Mouse (Mus musculus): ENCODE measurements around the gene Ccl25. TPM values are rescaled to one million over a fixed set of nuclear protein-coding genes. Genes with fewer than 3 reads are reported as not detected.

Ccl25 gene
- polyA plus RNA-seq, 1 experiment from 2014 or later: 17.5 TPM

DNA sequence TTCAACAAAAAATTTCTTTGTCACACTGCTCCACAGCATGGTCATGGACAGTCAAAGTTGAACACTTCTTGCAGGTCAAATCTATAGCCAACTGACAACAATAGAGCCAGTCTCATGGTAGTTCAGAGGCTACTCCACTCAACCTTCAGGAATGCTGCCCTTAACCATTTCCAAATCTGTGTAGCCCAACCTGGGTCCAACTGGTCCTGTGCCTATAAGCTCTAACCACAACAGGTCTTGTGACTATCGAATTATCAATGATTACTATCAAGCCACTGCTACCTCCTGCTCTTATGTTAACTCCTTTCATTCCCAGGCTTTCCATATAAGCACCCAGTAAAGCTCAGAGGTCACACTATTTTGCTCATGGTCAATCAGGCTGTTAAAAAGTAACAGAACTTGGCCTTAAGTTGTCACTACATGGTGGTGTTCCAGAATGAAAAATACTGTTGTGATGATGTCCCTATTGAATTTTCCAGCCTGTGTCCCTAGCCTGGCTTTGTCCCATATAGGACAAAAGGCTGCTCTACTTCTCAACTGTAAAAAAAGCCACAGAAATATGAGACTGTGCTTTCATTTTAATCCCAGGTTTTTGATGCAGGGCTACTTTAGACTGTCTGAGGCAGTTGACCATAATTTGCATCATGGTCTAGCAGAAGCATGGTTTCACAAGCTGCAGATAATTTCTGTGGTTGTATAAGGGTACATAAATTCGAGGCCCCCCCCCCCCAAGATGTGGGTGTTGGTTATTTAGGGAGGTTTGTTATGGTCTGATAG lies 6.0 kb upstream of the Ccl25 start:
- Histone ChIP-seq H3K27me3 (no peaks in the 10 kb centered on the region), H3K4me3 (no peak overlapping the region), H3K4me2 (no peak overlapping the region), H3K36me3 (peaks cover 13% of the 10 kb centered on the region; the same call in 1 of the 2 replicates), H3K27ac (replicated peaks) (no peak overlapping the region), H3K9ac (no peak overlapping the region), H3K4me1 (replicated peaks) (peaks cover 46% of the 10 kb centered on the region), H3K9me3 (no peaks in the 10 kb centered on the region)
- ATAC-seq (ENCODE audit: low FRiP score, low read depth): no peak
- WGBS: 100% methylated on average over 2 of the region's 2 CpGs

DNA sequence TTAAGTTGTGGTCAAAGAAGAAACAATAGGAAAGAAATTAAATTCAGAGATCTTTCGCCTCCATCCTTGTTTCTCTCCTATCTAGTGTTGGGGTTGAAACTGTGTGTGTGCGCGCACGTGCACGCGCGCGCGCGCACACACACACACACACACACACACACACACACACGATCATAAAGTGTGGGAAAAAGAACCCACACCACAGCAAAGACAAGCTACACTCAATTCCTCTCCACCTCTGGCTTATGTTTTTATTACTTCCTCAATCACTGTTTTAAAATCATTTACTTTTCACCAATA lies 5.5 kb upstream of the Ccl25 start:
- Histone ChIP-seq H3K36me3 (peaks cover 13% of the 10 kb centered on the region; the same call in 1 of the 2 replicates), H3K9ac (no peak overlapping the region), H3K4me2 (no peak overlapping the region), H3K4me1 (replicated peaks) (peaks cover 48% of the 10 kb centered on the region), H3K9me3 (no peaks in the 10 kb centered on the region), H3K27me3 (no peaks in the 10 kb centered on the region), H3K4me3 (no peak overlapping the region), H3K27ac (replicated peaks) (no peak overlapping the region)
- no peak for ATAC-seq (ENCODE audit: low FRiP score, low read depth)
- WGBS: 96% methylated on average over 11 of the region's 11 CpGs

DNA sequence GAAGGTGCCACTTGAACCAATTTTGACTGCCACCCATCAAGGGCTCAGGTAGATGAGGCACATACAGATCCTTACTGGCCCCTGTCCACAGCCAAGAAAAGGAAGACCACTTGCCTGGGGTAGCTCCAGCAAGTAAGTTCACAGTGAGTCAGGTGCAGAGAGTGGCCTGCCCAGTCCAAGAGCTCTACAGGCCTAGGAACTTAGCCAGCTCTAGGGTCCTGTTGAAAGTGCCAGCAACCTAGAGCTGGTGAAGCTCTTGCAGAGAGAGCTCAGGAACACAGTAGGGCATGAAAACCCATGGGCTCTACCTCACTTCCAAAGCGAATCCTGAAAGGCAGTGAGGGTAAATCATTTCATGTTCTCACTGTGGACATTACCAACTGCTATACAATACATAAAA lies 4.6 kb upstream of the Ccl25 start:
- Histone ChIP-seq H3K9ac (no peak overlapping the region), H3K4me3 (no peak overlapping the region), H3K27ac (replicated peaks) (no peak overlapping the region), H3K4me2 (no peak overlapping the region), H3K27me3 (no peaks in the 10 kb centered on the region), H3K4me1 (replicated peaks) (peaks cover 48% of the 10 kb centered on the region), H3K36me3 (peaks cover 13% of the 10 kb centered on the region; the same call in 1 of the 2 replicates), H3K9me3 (no peaks in the 10 kb centered on the region)
- no peak for ATAC-seq (ENCODE audit: low FRiP score, low read depth)
- WGBS: 79% methylated on average over 1 of the region's 1 CpGs

DNA sequence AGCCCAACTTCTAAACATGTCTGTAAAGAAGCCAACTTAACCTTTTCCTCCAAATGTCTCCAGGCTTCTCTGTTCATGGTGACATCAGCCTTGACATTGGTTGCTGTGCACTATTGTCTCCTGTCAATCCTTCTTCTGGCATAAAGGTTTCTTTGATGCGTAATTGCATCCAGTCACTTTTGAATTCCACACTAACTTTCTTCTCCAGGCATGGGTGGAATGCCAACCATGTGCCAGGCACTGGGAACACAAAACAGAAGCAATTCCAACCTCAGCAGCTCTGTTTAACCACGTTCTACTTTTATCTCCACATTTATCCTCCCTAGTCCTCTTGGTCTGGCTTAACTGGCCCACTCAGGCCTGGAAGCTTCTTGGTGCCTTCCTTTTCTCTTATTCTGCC lies 4.0 kb upstream of the Ccl25 start:
- Histone ChIP-seq H3K4me1 (replicated peaks) (peaks cover 54% of the 10 kb centered on the region), H3K4me3 (no peak overlapping the region), H3K27ac (replicated peaks) (no peak overlapping the region), H3K4me2 (no peak overlapping the region), H3K36me3 (peaks cover 13% of the 10 kb centered on the region; the same call in 1 of the 2 replicates), H3K9me3 (no peaks in the 10 kb centered on the region), H3K9ac (no peak overlapping the region), H3K27me3 (no peaks in the 10 kb centered on the region)
- no peak for ATAC-seq (ENCODE audit: low FRiP score, low read depth)
- WGBS: 78% methylated on average over 2 of the region's 2 CpGs

DNA sequence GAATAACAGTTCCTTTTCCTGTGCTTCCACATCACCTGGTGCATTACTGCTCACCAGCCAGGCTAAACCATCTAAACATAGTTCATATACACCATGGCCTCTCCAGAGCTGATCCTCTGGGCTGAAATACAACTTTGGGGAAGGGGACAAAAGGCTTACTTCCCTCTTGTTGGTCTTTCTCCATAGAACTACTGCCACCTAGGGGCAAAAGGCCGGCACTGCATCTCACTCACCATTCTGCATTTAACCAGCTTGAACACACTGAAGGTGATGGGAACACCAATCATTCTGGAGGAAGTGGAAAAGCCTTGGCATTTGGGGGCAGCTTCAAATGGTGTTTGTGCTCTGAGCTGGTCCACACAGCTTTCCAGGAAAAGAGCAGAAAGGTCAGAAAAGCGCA lies 2.5 kb upstream of the Ccl25 start:
- Histone ChIP-seq H3K27me3 (no peaks in the 10 kb centered on the region), H3K4me3 (0 out of 2 replicates have a peak overlapping the region, but pooled peaks have one; percentile 59), H3K27ac (replicated peaks) (no peak overlapping the region), H3K36me3 (peaks cover 13% of the 10 kb centered on the region; the same call in 1 of the 2 replicates), H3K9me3 (no peaks in the 10 kb centered on the region), H3K9ac (no peak overlapping the region), H3K4me1 (replicated peaks) (peaks cover 65% of the 10 kb centered on the region), H3K4me2 (peak overlapping the region; percentile 85; the same call in 1 of the 2 replicates)
- WGBS: 30% methylated on average over 2 of the region's 2 CpGs
- no peak for ATAC-seq (ENCODE audit: low FRiP score, low read depth)

DNA sequence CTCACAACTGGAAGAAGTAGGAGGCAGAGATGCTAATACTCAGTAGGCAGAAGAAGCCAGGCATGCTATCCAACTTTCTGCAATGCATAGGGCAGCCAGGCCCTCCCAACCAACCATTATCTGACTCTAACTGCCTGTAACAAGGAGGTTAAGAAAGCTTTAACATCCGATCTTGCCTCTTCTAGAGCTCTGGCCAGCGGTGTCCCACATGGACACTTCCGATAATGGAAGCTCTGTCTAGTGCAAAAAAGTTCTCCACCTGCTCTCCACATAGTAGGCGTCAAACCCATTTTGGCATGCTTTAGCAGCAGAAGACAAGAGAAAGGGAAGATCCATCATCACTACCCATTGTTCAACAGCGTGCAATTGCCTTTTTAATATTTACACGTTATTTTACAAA lies 1.1 kb upstream of the Ccl25 start:
- peak overlapping the region; percentile 59 for H3K4me3 ChIP-seq
- H3K36me3 ChIP-seq: peaks cover 24% of the 10 kb centered on the region
- 5% methylated on average over 6 of the region's 6 CpGs for WGBS
- no peaks in the 10 kb centered on the region for H3K27me3 ChIP-seq
- no peaks in the 10 kb centered on the region for H3K9me3 ChIP-seq
- H3K27ac ChIP-seq (replicated peaks): peak overlapping the region; percentile 92; the same call in 1 of the 2 replicates
- peaks cover 61% of the 10 kb centered on the region for H3K4me1 ChIP-seq (replicated peaks)
- no peak for ATAC-seq (ENCODE audit: low FRiP score, low read depth)
- peak overlapping the region; percentile 79 for H3K9ac ChIP-seq
- H3K4me2 ChIP-seq: peak overlapping the region; percentile 85

DNA sequence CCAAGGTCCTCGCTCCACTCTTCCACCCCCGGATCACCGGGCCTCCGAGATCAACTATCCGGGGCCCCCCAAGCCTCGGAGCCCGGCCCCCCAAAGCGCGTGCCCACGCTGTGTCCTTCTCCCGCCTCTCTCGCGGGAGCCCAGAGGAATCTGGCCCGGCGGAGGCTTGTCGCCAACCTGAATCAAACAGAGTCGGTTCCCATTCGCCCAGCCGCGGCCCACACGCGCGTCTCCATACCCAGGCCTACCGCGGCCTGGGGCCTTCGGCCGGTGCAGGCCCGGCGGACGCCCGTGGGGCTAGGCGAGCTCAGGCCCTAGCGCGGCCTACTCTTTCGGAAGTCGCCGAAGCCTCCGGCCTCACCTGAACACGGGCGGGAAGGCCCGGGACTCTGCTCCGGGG lies 485 bp upstream of the Ccl25 start:
- peak; percentile 69 for ATAC-seq (ENCODE audit: low FRiP score, low read depth)
- H3K27me3 ChIP-seq: no peaks in the 10 kb centered on the region
- H3K4me2 ChIP-seq: peak overlapping the region; percentile 85
- H3K9ac ChIP-seq: peak overlapping the region; percentile 79
- peak overlapping the region; percentile 59 for H3K4me3 ChIP-seq
- H3K4me1 ChIP-seq (replicated peaks): peaks cover 56% of the 10 kb centered on the region
- WGBS: under 1% methylated on average over 42 of the region's 42 CpGs
- peak overlapping the region; percentile 92 for H3K27ac ChIP-seq (replicated peaks)
- peaks cover 31% of the 10 kb centered on the region for H3K36me3 ChIP-seq
- no peaks in the 10 kb centered on the region for H3K9me3 ChIP-seq

DNA sequence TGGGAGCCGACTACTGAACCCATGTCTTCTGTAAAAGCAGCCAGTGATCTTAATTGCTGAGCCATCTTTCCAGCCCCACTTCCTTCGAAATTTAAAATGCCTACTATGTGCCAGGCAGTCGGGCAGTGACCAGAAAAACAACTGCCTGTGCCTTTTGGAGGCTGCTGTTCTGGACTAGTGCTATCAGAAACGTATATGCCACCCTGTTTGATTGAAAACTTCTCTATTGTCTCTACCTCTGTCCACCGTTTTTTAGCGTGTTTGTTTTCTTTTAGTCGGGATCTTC lies 684 bp downstream of the Ccl25 start:
- 46% methylated on average over 7 of the region's 7 CpGs for WGBS
- ATAC-seq (ENCODE audit: low FRiP score, low read depth): no peak
- H3K27ac ChIP-seq (replicated peaks): peak overlapping the region; percentile 92

DNA sequence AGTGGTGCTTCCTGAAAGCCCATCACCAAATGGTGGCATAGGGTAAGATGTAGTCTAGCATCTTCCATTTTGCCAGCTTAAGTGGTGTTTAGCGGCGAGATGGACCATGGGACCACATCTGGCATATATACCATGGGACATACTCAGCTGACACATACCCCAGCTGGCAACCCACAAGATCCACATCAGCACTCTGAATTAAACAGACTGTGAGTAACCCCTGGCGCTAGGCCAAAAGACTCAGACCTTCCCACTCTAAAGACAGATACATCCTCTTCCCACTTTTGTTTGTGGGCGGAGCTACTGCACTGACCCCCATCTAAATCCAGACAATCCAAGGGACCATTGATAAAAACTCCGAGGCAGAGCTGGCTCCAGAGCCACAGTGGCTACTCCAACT lies 4.0 kb downstream of the Ccl25 start:
- Histone ChIP-seq H3K4me2 (no peak overlapping the region), H3K36me3 (peaks cover 60% of the 10 kb centered on the region), H3K4me1 (replicated peaks) (peaks cover 19% of the 10 kb centered on the region), H3K27me3 (no peaks in the 10 kb centered on the region), H3K4me3 (no peak overlapping the region), H3K9me3 (no peaks in the 10 kb centered on the region), H3K9ac (no peak overlapping the region), H3K27ac (replicated peaks) (no peak overlapping the region)
- no peak for ATAC-seq (ENCODE audit: low FRiP score, low read depth)
- 92% methylated on average over 5 of the region's 5 CpGs for WGBS

More for the DNA sequence above, 684 bp downstream of the Ccl25 start:
- H3K27me3 ChIP-seq: no peaks in the 10 kb centered on the region
- H3K9ac ChIP-seq: peak overlapping the region; percentile 65
- H3K36me3 ChIP-seq: peaks cover 36% of the 10 kb centered on the region
- H3K4me2 ChIP-seq: peak overlapping the region; percentile 75
- no peaks in the 10 kb centered on the region for H3K9me3 ChIP-seq
- H3K4me1 ChIP-seq (replicated peaks): peaks cover 49% of the 10 kb centered on the region
- peak overlapping the region; percentile 59 for H3K4me3 ChIP-seq

DNA sequence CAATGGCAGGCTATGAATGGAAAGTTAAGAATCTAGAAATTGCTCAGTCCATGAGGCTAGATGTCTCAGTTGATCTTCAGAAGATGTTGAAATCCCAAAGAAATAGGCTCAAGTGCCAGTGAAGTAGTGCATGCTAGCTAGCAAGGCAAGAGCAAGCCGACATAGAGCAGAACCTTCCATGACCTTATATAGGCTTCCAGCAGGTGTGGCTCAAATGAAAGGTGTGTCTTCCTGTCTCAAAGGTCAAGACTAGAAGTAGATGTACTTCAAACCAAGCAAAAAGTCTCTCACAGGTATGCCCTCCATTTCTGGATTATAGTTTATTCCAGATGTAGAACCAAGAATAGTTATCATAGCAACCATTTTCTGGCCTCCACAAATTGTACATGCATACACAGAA lies 9.0 kb downstream of the Ccl25 start:
- Histone ChIP-seq H3K27ac (replicated peaks) (no peak overlapping the region), H3K4me3 (no peak overlapping the region), H3K9ac (no peak overlapping the region), H3K4me1 (replicated peaks) (no peaks in the 10 kb centered on the region), H3K27me3 (no peaks in the 10 kb centered on the region), H3K9me3 (no peaks in the 10 kb centered on the region), H3K36me3 (peaks cover 75% of the 10 kb centered on the region), H3K4me2 (no peak overlapping the region)
- no peak for ATAC-seq (ENCODE audit: low FRiP score, low read depth)
- WGBS: 100% methylated on average over 1 of the region's 1 CpGs

DNA sequence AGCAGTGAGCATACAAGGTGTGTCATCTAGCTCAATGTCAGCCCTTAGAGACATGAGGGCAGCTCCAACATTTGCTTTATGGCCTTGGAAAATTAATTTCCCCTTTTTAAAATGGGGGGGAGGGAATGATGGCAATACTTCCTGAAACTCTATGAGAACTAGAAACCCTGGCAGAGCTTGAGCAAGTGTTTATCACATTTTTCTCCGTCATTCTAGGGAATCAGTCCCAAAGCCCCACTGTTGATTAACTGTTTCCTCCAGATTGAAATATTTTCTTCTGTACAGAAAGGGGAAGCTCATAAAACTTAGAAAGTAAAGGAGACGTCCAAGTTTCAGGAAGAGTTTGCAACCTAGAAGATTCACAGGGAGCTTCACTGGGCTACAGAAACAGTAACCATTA lies 10.7 kb downstream of the Ccl25 start:
- no peak overlapping the region for H3K9ac ChIP-seq
- 92% methylated on average over 2 of the region's 2 CpGs for WGBS
- H3K36me3 ChIP-seq: peaks cover 60% of the 10 kb centered on the region
- H3K4me3 ChIP-seq: no peak overlapping the region
- H3K4me1 ChIP-seq (replicated peaks): no peaks in the 10 kb centered on the region
- no peak for ATAC-seq (ENCODE audit: low FRiP score, low read depth)
- no peak overlapping the region for H3K4me2 ChIP-seq
- H3K27me3 ChIP-seq: no peaks in the 10 kb centered on the region
- H3K9me3 ChIP-seq: no peaks in the 10 kb centered on the region
- H3K27ac ChIP-seq (replicated peaks): no peak overlapping the region

DNA sequence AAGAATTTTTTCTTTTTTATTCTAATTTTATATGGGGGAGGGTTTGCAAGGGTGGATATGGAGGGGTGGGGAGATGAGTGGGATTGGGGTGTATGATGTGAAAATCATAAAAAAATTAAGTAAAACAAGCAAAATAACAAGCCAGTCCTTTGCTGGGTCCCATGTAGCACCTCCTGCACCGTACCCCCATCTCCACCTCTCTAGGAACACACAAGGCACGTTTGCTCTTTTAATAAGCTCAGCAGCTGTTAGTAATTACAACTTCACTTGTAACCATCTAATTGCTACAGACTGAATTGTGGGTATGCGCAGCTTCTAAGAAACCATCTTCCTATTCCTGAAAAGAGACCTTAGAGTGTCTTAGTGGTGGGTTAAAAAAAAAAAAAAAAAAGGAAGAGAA lies 15.2 kb downstream of the Ccl25 start:
- H3K27ac ChIP-seq (replicated peaks): no peak overlapping the region
- no peaks in the 10 kb centered on the region for H3K27me3 ChIP-seq
- ATAC-seq (ENCODE audit: low FRiP score, low read depth): no peak
- peaks cover 20% of the 10 kb centered on the region for H3K36me3 ChIP-seq
- no peak overlapping the region for H3K4me2 ChIP-seq
- no peaks in the 10 kb centered on the region for H3K4me1 ChIP-seq (replicated peaks)
- no peak overlapping the region for H3K4me3 ChIP-seq
- no peak overlapping the region for H3K9ac ChIP-seq
- H3K9me3 ChIP-seq: no peaks in the 10 kb centered on the region
- 90% methylated on average over 3 of the region's 3 CpGs for WGBS

DNA sequence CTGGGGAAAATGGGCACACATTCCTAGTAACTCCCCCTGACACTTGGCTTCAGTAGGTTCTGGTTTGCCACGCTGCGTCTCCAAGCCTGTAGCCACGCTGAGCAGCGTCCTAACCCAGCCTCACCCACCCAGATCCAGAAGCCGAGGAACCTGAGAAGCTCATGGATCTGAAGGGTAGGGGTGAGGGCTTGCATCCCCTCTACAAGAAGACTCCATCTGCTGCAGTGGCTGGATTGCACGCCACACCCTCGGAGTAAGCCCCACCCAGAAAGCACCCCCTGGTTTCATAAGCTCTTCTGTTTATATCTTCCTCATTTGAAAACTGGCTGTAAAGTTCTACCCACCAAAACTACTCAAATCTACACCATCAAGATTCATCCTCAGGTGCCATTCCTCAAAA lies 22.7 kb downstream of the Ccl25 start:
- H3K36me3 ChIP-seq: no peaks in the 10 kb centered on the region
- WGBS: 67% methylated on average over 7 of the region's 7 CpGs
- H3K9ac ChIP-seq: no peak overlapping the region
- no peaks in the 10 kb centered on the region for H3K9me3 ChIP-seq
- H3K4me2 ChIP-seq: no peak overlapping the region
- no peak for ATAC-seq (ENCODE audit: low FRiP score, low read depth)
- H3K4me1 ChIP-seq (replicated peaks): no peaks in the 10 kb centered on the region
- H3K27me3 ChIP-seq: no peaks in the 10 kb centered on the region
- no peak overlapping the region for H3K27ac ChIP-seq (replicated peaks)
- no peak overlapping the region for H3K4me3 ChIP-seq

All from hindbrain, embryonic 15.5 days (tissue).